Mouse (Mus musculus) liver, embryonic 12.5 days (tissue): Measurements from ENCODE around the gene Ppp1r14a. TPM values are rescaled to one million over a fixed set of nuclear protein-coding genes. Genes with fewer than 3 reads are reported as not detected.

Experiments
- ATAC-seq: fragments of 200-750 bp; cut with Nextera tagmentation; 2 replicates; pipeline ENCODE4 v1.8.0; 2017; ENCODE audit warnings: moderate number of reproducible peaks, mild to moderate bottlenecking, moderate library complexity
- H3K27ac ChIP-seq: fragments of 300-500 bp; sonication (generic); 2 replicates; pipeline ENCODE4 v1.5.1; 2016; ENCODE audit warnings: mild to moderate bottlenecking
- H3K27me3 ChIP-seq: fragments of 300-500 bp; sonication (generic); replicated peaks from 2 replicates; pipeline ENCODE4 v1.6.1; 2016; ENCODE audit warnings: mild to moderate bottlenecking, moderate library complexity
- H3K36me3 ChIP-seq: fragments of 300-500 bp; sonication (generic); 2 replicates; pipeline ENCODE4 v1.6.1; 2016; ENCODE audit warnings: mild to moderate bottlenecking, moderate library complexity
- H3K4me1 ChIP-seq: fragments of 300-500 bp; sonication (generic); 2 replicates; pipeline ENCODE4 v1.6.1; 2016
- H3K4me2 ChIP-seq: fragments of 300-500 bp; sonication (generic); 2 replicates; pipeline ENCODE4 v1.6.1; 2016; ENCODE audit warnings: mild to moderate bottlenecking, moderate library complexity
- H3K4me3 ChIP-seq: fragments of 300-500 bp; sonication (generic); 2 replicates; pipeline ENCODE4 v1.5.1; 2016; ENCODE audit warnings: mild to moderate bottlenecking, moderate library complexity
- H3K9ac ChIP-seq: fragments of 300-500 bp; sonication (generic); 2 replicates; pipeline ENCODE4 v1.6.1; 2016; ENCODE audit warnings: mild to moderate bottlenecking, moderate library complexity
- H3K9me3 ChIP-seq: fragments of 300-500 bp; sonication (generic); replicated peaks from 2 replicates; pipeline ENCODE4 v1.6.1; 2016; ENCODE audit warnings: mild to moderate bottlenecking, moderate library complexity
- WGBS: fragments of 180-500 bp; shearing (Covaris S2); methylation state at CpG from one replicate; pipeline ENCODE4 v1.1.7; 2016; ENCODE audit not compliant: insufficient replicate concordance; 5-methylcytosine and 5-hydroxymethylcytosine counted together
- polyA plus RNA-seq: library from polyadenylated mRNA; unstranded; fragments of >200 nt; fragmentation: Nextera tagmentation; extraction: Ambion mirVana; gene quantifications from 2 replicates; pipeline ENCODE4 v1.2.1, GENCODE M21; 2016

Ppp1r14a gene
- polyA plus RNA-seq, 1 experiment from 2014 or later = 5.1 TPM

DNA sequence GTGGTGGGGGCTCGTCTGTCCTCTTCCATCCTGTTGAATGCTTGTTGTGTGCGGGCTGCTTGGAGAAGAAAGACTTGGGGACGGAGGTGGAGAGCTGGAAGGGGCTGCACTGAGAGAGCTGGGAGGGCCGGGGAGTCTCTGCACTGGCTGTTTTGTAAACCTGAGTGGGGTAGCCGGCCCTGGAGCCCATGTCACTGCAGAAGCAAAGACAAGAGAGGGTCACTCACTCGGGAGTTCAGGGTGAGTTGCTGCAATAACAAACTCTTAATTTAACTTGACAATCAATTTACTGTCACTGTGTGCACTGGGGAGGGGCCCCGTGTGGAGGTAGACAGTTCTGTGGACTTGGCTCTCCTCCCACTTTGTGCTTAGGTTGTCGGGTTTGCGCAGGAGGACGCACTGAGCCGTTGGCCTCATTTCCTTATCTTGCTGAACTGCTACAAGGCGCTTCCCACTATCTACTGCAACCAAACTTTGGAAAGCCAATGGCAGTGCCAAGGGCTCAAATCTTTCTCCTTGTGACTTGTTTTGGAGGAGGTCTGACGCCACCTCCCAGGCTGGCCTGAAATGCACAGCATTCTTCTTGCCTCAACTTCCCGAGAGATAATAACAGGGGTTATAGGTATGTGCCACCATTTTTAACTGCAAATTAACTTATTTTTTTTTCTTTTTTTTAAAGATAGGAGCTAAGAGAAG is 50.0 kb downstream of the Ppp1r14a start:
- Histone ChIP-seq H3K27ac (peak overlapping the region; percentile 92), H3K27me3 (no peaks in the 10 kb centered on the region), H3K9ac (peak overlapping the region; percentile 67), H3K9me3 (no peaks in the 10 kb centered on the region), H3K4me3 (peak overlapping the region; percentile 39), H3K36me3 (peaks cover 10% of the 10 kb centered on the region; the same call in 1 of the 2 replicates), H3K4me1 (peaks cover 97% of the 10 kb centered on the region), H3K4me2 (peak overlapping the region; percentile 67)
- peak; percentile 90 for ATAC-seq
- 11% methylated on average over 14 of the region's 14 CpGs for WGBS

- peaks cover 86% of the 10 kb centered on the region for H3K4me1 ChIP-seq
- H3K36me3 ChIP-seq = peaks cover 15% of the 10 kb centered on the region
- H3K9me3 ChIP-seq = no peaks in the 10 kb centered on the region
- peak overlapping the region; percentile 92 for H3K27ac ChIP-seq
- H3K4me3 ChIP-seq = no peak overlapping the region
- WGBS = 81% methylated on average over 9 of the region's 9 CpGs
- no peaks in the 10 kb centered on the region for H3K27me3 ChIP-seq
- peak overlapping the region; percentile 67; the same call in 1 of the 2 replicates for H3K4me2 ChIP-seq
- ATAC-seq = no peak
- H3K9ac ChIP-seq = no peak overlapping the region; the same call in 1 of the 2 replicates
Observed at GRCm38 (mm10) chr7:29340247-29340646, 51.1 kb downstream of the Ppp1r14a start.

- WGBS = 78% methylated on average over 8 of the region's 8 CpGs
- Histone ChIP-seq H3K27me3 (no peaks in the 10 kb centered on the region), H3K9me3 (no peaks in the 10 kb centered on the region), H3K27ac (peak overlapping the region; percentile 92), H3K9ac (peak overlapping the region; percentile 25; the same call in 1 of the 2 replicates), H3K36me3 (peaks cover 15% of the 10 kb centered on the region), H3K4me2 (peak overlapping the region; percentile 34), H3K4me3 (no peak overlapping the region), H3K4me1 (peaks cover 80% of the 10 kb centered on the region)
- ATAC-seq = no peak
Observed at GRCm38 (mm10) chr7:29340838-29341237, 51.7 kb downstream of the Ppp1r14a start.

- Histone ChIP-seq H3K9ac (peak overlapping the region; percentile 25; the same call in 1 of the 2 replicates), H3K4me2 (peak overlapping the region; percentile 34), H3K27me3 (no peaks in the 10 kb centered on the region), H3K27ac (peak overlapping the region; percentile 92), H3K4me1 (peaks cover 71% of the 10 kb centered on the region), H3K4me3 (no peak overlapping the region), H3K9me3 (no peaks in the 10 kb centered on the region), H3K36me3 (peaks cover 11% of the 10 kb centered on the region)
- 56% methylated on average over 12 of the region's 12 CpGs for WGBS
- ATAC-seq = no peak
Observed at GRCm38 (mm10) chr7:29341722-29342121, 52.6 kb downstream of the Ppp1r14a start.

GRCm38 (mm10) chr7:29342489-29343092 is 53.5 kb downstream of the Ppp1r14a start:
- peaks cover 63% of the 10 kb centered on the region for H3K4me1 ChIP-seq
- peak overlapping the region; percentile 25 for H3K9ac ChIP-seq
- H3K4me2 ChIP-seq = peak overlapping the region; percentile 34
- H3K4me3 ChIP-seq = no peak overlapping the region
- H3K9me3 ChIP-seq = no peaks in the 10 kb centered on the region
- H3K36me3 ChIP-seq = peaks cover 15% of the 10 kb centered on the region
- ATAC-seq = no peak
- peak overlapping the region; percentile 92 for H3K27ac ChIP-seq
- 22% methylated on average over 8 of the region's 8 CpGs for WGBS
- H3K27me3 ChIP-seq = no peaks in the 10 kb centered on the region

Other genes with a start within 250 kb of the Ppp1r14a start
- 0.33 and 0.38 TPM in 2 replicates for gene Ryr1, start 164.1 kb upstream of the Ppp1r14a start, polyA plus RNA-seq
- 0.38 and 0.79 TPM in 2 replicates for gene Rasgrp4, start 154.5 kb upstream of the Ppp1r14a start, polyA plus RNA-seq
- gene Fam98c, start 133.1 kb upstream of the Ppp1r14a start, polyA plus RNA-seq = 12.4 and 12.5 TPM in 2 replicates
- 0.07 and 0.26 TPM in 2 replicates for gene Ggn, start 119.1 kb upstream of the Ppp1r14a start, polyA plus RNA-seq
- gene Spred3, start 118.9 kb upstream of the Ppp1r14a start, polyA plus RNA-seq = 0.72 TPM in 2 replicates
- 170 and 180 TPM in 2 replicates for gene Psmd8, start 108.6 kb upstream of the Ppp1r14a start, polyA plus RNA-seq
- 0.26 and 0.48 TPM in 2 replicates for gene Catsperg1, start 75.3 kb upstream of the Ppp1r14a start, polyA plus RNA-seq
- gene Kcnk6, start 56.8 kb upstream of the Ppp1r14a start, polyA plus RNA-seq = 2.9 and 3.1 TPM in 2 replicates
- gene Yif1b, start 51.0 kb upstream of the Ppp1r14a start, polyA plus RNA-seq = 59.2 and 64.3 TPM in 2 replicates
- gene 2200002D01Rik, start 40.8 kb upstream of the Ppp1r14a start, polyA plus RNA-seq = 3.0 and 3.9 TPM in 2 replicates
- 25.9 and 28.4 TPM in 2 replicates for gene Spint2, start 7.4 kb upstream of the Ppp1r14a start, polyA plus RNA-seq
- gene Dpf1, start 14.6 kb downstream of the Ppp1r14a start, polyA plus RNA-seq = 2.6 and 3.6 TPM in 2 replicates
- 4.1 and 4.7 TPM in 2 replicates for gene Sipa1l3, start 229.3 kb downstream of the Ppp1r14a start, polyA plus RNA-seq